16 mouse cellular contexts compared by ENCODE assay signal in genomic region chr2:114775532-114775931, GRCm38 (mm10).
DNase-seq lines count a peak whose midpoint lies in the region; ATAC-seq and TF ChIP-seq lines count a peak whose summit lies in the region.
"Had no signal": no experiment of that assay in that cellular context is flagged by ENCODE, and none has a peak within 500 bp of the region (broad histone marks: within the 10 kb centered on the region; RNA-seq: fewer than 3 reads in every experiment).

No protein-coding gene starts in this region.

- intact Hi-C loops in heart, postnatal 25 days (cut with DNase I), result no loop called here

- no peak overlapping the region for H3K4me3 ChIP-seq in limb, embryonic 14.5 days (replicated peaks; ENCODE audit: low read length)
- no peak overlapping the region for H3K4me3 ChIP-seq in limb, embryonic 10.5 days
- H3K4me3 ChIP-seq: erythroblast, embryonic 14.5 days; hindbrain, embryonic 10.5 days; intestine, embryonic 15.5 days; megakaryocyte, embryonic 14.5 days; stomach, embryonic 15.5 days had no signal

- no peak for TF ChIP-seq POLR2A in limb, embryonic 14.5 days (IDR thresholded peaks at IDR 0.05; ENCODE audit: borderline replicate concordance, extremely low read depth, insufficient read depth, insufficient read length)

- no peaks in the 10 kb centered on the region for H3K27me3 ChIP-seq in limb, embryonic 14.5 days (ENCODE audit: control insufficient read depth, insufficient read depth, low read length)
- no peaks in the 10 kb centered on the region for H3K27me3 ChIP-seq in limb, embryonic 10.5 days (ENCODE audit: low read depth, poor library complexity, severe bottlenecking)
- H3K27me3 ChIP-seq: intestine, embryonic 15.5 days; megakaryocyte, embryonic 14.5 days; stomach, embryonic 15.5 days had no signal

- peak; percentile 26 for DNase-seq in heart, adult 8-10 months (ENCODE audit: low spot score)
- no peak for DNase-seq in heart, postnatal 25 days (ENCODE audit: low spot score)
- peak; percentile 43 for DNase-seq in limb, embryonic 14.5 days (ENCODE audit: low spot score)
- no peak for DNase-seq in limb, embryonic 10.5 days (ENCODE audit: low spot score)
- peak; percentile 6 to 34 for DNase-seq in adrenal gland, postnatal 36 days
- peak; percentile 41 for DNase-seq in kidney, postnatal 14 days
- no peak for DNase-seq in layer of hippocampus, postnatal 14 days (ENCODE audit: low spot score in 2 of 2)
- DNase-seq: cerebellum, adult 11 months; gastrocnemius, postnatal 25 days; thymus, postnatal 25 days had no signal

- H3K4me2 ChIP-seq in limb, embryonic 14.5 days (replicated peaks; ENCODE audit: low read depth, low read length, severe bottlenecking), result no peak overlapping the region
- H3K4me2 ChIP-seq: intestine, embryonic 15.5 days; stomach, embryonic 15.5 days had no signal

- 0 out of 2 replicates have a peak, but pooled peaks cover 3% of the 10 kb centered on the region for H3K4me1 ChIP-seq in limb, embryonic 14.5 days (ENCODE audit: control insufficient read depth, insufficient read depth, low read length)
- peaks cover 17% of the 10 kb centered on the region for H3K4me1 ChIP-seq in limb, embryonic 10.5 days
- H3K4me1 ChIP-seq: hindbrain, embryonic 10.5 days; intestine, embryonic 15.5 days; megakaryocyte, embryonic 14.5 days; stomach, embryonic 15.5 days had no signal

- H3K36me3 ChIP-seq in limb, embryonic 14.5 days (ENCODE audit: control insufficient read depth, insufficient read depth, low read length), result no peaks in the 10 kb centered on the region
- H3K36me3 ChIP-seq in limb, embryonic 10.5 days, result no peaks in the 10 kb centered on the region
- H3K36me3 ChIP-seq: hindbrain, embryonic 10.5 days; intestine, embryonic 15.5 days; stomach, embryonic 15.5 days had no signal

- no peak overlapping the region for H3K9ac ChIP-seq in limb, embryonic 14.5 days (ENCODE audit: low read depth, low read length, severe bottlenecking)
- H3K9ac ChIP-seq: intestine, embryonic 15.5 days; liver, embryonic 14.5 days; stomach, embryonic 15.5 days had no signal

- no peaks in the 10 kb centered on the region for H3K9me3 ChIP-seq in limb, embryonic 14.5 days (ENCODE audit: control insufficient read depth, low read length)
- no peaks in the 10 kb centered on the region for H3K9me3 ChIP-seq in limb, embryonic 10.5 days (replicated peaks)
- H3K9me3 ChIP-seq: hindbrain, embryonic 10.5 days; intestine, embryonic 15.5 days; megakaryocyte, embryonic 14.5 days; stomach, embryonic 15.5 days had no signal

- ATAC-seq in limb, embryonic 14.5 days (ENCODE audit: low FRiP score, low read depth), result no peak
- ATAC-seq: intestine, embryonic 15.5 days had no signal

- 17% methylated on average over 2 of the region's 2 CpGs for WGBS in limb, embryonic 14.5 days
- WGBS in limb, embryonic 10.5 days, result 16% methylated on average over 2 of the region's 2 CpGs

- H3K27ac ChIP-seq in limb, embryonic 14.5 days (replicated peaks; ENCODE audit: low read depth, low read length), result no peak overlapping the region
- H3K27ac ChIP-seq in limb, embryonic 10.5 days, result no peak overlapping the region
- H3K27ac ChIP-seq: hindbrain, embryonic 10.5 days; intestine, embryonic 15.5 days; liver, embryonic 14.5 days; stomach, embryonic 15.5 days had no signal

Comparison
In these comparisons a context has a peak if more than half of its experiments do, and no peak if none do; other contexts are left out.
1. DNase-seq: peak in heart, adult 8-10 months (single experiment), limb, embryonic 14.5 days (single experiment), adrenal gland, postnatal 36 days (2 of 2) and kidney, postnatal 14 days (single experiment); none in heart, postnatal 25 days (single experiment), limb, embryonic 10.5 days (single experiment) and layer of hippocampus, postnatal 14 days (0 of 2).